Mouse (Mus musculus) forebrain, embryonic 16.5 days (tissue): Measurements from ENCODE around the gene Ctsc. TPM values are rescaled to one million over a fixed set of nuclear protein-coding genes. Genes with fewer than 3 reads are reported as not detected.
A peak's percentile ranks its signal among the peaks of the same experiment; 100 is the strongest.

Experiments
- ATAC-seq: fragments of 200-750 bp; cut with Nextera tagmentation; 2 replicates; pipeline ENCODE4 v1.8.0; 2017; ENCODE audit warnings: mild to moderate bottlenecking, moderate library complexity
- H3K27ac ChIP-seq: fragments of 300-500 bp; sonication (generic); 2 replicates; pipeline ENCODE4 v1.5.1; 2014; ENCODE audit warnings: low read length, control low read depth
- H3K27me3 ChIP-seq: fragments of 300-500 bp; sonication (generic); replicated peaks from 2 replicates; pipeline ENCODE4 v1.6.1; 2014; ENCODE audit warnings: low read length; ENCODE audit not compliant: control insufficient read depth, insufficient read depth
- H3K36me3 ChIP-seq: fragments of 300-500 bp; sonication (generic); 2 replicates; pipeline ENCODE4 v1.6.1; 2014; ENCODE audit not compliant: control insufficient read depth, insufficient read depth
- H3K4me1 ChIP-seq: fragments of 300-500 bp; sonication (generic); replicated peaks from 2 replicates; pipeline ENCODE4 v1.6.1; 2014; ENCODE audit warnings: low read length; ENCODE audit not compliant: control insufficient read depth, insufficient read depth
- H3K4me2 ChIP-seq: fragments of 300-500 bp; sonication (generic); 2 replicates; pipeline ENCODE4 v1.6.1; 2014; ENCODE audit warnings: mild to moderate bottlenecking, low read length, control low read depth
- H3K4me3 ChIP-seq: fragments of 300-500 bp; sonication (generic); replicated peaks from 2 replicates; pipeline ENCODE4 v1.5.1; 2014; ENCODE audit warnings: mild to moderate bottlenecking, low read length, control low read depth
- H3K9ac ChIP-seq: fragments of 300-500 bp; sonication (generic); replicated peaks from 2 replicates; pipeline ENCODE4 v1.6.1; 2014; ENCODE audit warnings: low read depth, low read length, control low read depth
- H3K9me3 ChIP-seq: fragments of 300-500 bp; sonication (generic); 2 replicates; pipeline ENCODE4 v1.6.1; 2016; ENCODE audit warnings: low read length; ENCODE audit not compliant: control insufficient read depth
- WGBS: fragments of 180-500 bp; shearing (Covaris S2); extraction: QIAGEN DNeasy Blood & Tissue Kit; methylation state at CpG from one replicate; pipeline ENCODE4 v1.1.7; 2014; 5-methylcytosine and 5-hydroxymethylcytosine counted together
- polyA plus RNA-seq: library from polyadenylated mRNA; unstranded; fragments of >200 nt; fragmentation: Nextera tagmentation; extraction: Ambion mirVana; gene quantifications from 2 replicates; pipeline ENCODE4 v1.2.1, GENCODE M21; 2015

Gene Ctsc
- polyA plus RNA-seq, 1 experiment from 2014 or later = 8.8 TPM

DNA sequence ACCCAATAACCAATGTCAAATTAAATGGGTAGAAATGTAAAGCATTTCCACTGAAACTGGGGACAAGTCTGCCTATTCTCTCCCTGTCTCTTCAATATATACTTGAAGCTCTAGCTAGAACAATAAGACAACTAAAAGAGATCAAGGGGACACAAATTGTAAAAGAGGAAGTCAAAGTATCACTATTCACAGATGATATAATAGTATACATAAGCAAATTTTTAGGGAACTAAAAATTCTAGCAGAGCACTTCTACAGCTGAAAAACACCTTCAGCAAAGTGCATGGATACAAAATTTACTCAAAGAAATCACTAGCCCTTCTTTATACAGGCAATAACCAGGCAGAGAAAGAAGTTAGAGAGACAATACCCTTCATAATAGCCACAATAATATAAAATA lies 23.0 kb upstream of the Ctsc start:
- Histone ChIP-seq H3K9me3 (no peaks in the 10 kb centered on the region), H3K36me3 (no peaks in the 10 kb centered on the region), H3K4me2 (no peak overlapping the region), H3K4me1 (no peaks in the 10 kb centered on the region), H3K27ac (no peak overlapping the region), H3K4me3 (no peak overlapping the region), H3K27me3 (no peaks in the 10 kb centered on the region), H3K9ac (no peak overlapping the region)
- ATAC-seq = no peak

DNA sequence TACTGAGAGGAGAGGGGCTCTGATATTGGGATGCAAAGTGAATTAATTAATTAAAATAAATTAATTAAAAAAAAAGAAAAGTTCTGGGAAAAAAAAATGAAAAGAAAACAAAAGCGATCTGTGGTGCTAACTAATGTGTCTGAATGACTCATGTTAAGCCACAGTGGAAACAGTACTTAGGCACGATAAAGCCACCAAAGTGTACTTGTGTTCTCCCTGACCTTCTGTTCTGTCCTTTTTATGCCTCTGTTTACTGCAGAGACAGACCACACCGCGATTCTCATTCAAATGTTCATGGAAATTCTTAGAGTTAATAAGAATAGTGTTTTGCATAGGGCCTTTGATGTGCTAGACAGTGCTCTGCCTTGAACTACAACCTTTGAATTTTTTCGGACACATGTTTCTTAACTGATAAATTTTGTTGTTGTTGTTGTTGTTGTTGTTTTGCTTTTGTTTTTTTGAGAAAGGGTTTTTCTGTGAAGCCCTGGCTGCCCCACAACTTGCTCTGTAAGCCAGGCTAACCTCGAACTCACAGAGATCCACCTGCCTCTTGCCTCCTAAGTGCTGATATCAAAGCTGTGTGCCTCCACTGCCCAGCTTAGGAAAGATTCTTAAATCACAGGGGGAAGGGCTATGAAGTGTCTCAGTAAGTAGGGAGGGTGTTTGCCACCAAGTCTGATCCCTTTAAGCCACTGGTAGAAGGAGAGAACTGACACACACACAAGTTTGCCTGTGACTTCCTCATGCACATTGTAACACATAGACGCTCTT lies 18.5 kb upstream of the Ctsc start:
- Histone ChIP-seq H3K27ac (no peak overlapping the region), H3K4me3 (no peak overlapping the region), H3K27me3 (no peaks in the 10 kb centered on the region), H3K4me2 (no peak overlapping the region), H3K4me1 (no peaks in the 10 kb centered on the region), H3K9me3 (no peaks in the 10 kb centered on the region), H3K36me3 (no peaks in the 10 kb centered on the region), H3K9ac (no peak overlapping the region)
- ATAC-seq = no peak
- 75% methylated on average over 7 of the region's 7 CpGs for WGBS

DNA sequence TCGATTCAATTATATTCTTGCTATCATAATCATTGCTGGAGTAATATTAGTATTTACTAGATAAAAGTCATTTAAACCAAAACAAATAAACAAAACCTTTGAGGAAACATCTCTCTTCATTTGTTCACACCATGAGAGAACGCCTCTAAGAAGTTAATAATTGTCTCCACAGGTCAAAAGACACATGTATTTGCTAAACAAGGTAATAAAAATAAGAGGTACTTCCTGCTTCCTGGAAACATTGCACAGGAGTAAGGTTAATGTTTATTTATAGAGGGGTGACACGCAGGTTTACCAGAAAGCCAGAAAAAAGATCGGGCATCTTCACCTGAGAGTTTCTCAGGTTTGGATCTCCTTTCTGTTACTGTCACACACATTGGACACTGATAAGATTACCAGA lies 16.1 kb upstream of the Ctsc start:
- no peak for ATAC-seq
- no peak overlapping the region for H3K9ac ChIP-seq
- H3K36me3 ChIP-seq = no peaks in the 10 kb centered on the region
- H3K4me1 ChIP-seq = no peaks in the 10 kb centered on the region
- no peaks in the 10 kb centered on the region for H3K27me3 ChIP-seq
- no peak overlapping the region for H3K27ac ChIP-seq
- no peak overlapping the region for H3K4me2 ChIP-seq
- no peak overlapping the region for H3K4me3 ChIP-seq
- no peaks in the 10 kb centered on the region for H3K9me3 ChIP-seq
- WGBS = 88% methylated on average over 4 of the region's 4 CpGs

DNA sequence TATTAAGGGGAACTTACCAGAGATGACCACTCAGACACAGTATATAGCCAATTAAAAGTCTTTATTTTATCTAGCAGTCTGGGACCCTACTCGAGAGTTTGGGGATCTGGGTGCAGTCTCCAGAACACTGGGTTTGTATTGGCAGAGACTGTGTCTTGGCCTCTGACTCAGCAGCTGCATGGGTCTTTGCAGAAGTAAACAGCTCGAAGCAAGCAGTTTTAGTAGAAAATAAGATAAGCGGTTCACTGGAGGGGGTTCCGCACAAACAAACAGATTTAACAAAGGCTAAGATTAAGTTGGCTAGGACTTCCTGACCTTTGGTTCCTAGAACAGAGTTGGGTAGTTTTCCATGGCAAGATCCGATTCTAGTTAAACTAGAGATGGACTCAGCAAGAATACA lies 13.0 kb upstream of the Ctsc start:
- no peak for ATAC-seq
- Histone ChIP-seq H3K27me3 (no peaks in the 10 kb centered on the region), H3K4me1 (no peaks in the 10 kb centered on the region), H3K4me3 (no peak overlapping the region), H3K9me3 (no peaks in the 10 kb centered on the region), H3K9ac (no peak overlapping the region), H3K36me3 (no peaks in the 10 kb centered on the region), H3K27ac (no peak overlapping the region), H3K4me2 (no peak overlapping the region)
- WGBS = 78% methylated on average over 5 of the region's 5 CpGs

DNA sequence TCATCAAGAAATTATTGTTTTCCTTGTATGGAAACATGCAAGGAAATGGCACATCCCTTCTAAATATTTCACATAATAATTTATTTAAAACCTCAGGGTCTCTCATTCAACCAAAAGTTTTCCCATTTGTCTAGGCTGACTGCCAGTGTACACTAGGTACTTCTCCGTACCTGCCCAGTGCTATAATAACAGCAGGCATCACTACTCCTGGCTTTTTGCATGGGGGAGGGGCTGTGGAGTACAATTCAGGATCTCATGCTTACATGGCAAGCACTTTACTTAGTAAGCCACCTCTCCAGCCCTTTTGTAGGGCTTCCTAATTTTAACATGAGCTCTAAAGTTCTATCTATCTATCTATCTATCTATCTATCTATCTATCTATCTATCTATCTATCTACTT lies 8.0 kb upstream of the Ctsc start:
- Histone ChIP-seq H3K9ac (no peak overlapping the region), H3K4me1 (no peaks in the 10 kb centered on the region), H3K36me3 (no peaks in the 10 kb centered on the region), H3K4me2 (no peak overlapping the region), H3K4me3 (no peak overlapping the region), H3K27ac (no peak overlapping the region), H3K27me3 (no peaks in the 10 kb centered on the region), H3K9me3 (no peaks in the 10 kb centered on the region)
- 79% methylated on average over 1 of the region's 1 CpGs for WGBS
- ATAC-seq = no peak

DNA sequence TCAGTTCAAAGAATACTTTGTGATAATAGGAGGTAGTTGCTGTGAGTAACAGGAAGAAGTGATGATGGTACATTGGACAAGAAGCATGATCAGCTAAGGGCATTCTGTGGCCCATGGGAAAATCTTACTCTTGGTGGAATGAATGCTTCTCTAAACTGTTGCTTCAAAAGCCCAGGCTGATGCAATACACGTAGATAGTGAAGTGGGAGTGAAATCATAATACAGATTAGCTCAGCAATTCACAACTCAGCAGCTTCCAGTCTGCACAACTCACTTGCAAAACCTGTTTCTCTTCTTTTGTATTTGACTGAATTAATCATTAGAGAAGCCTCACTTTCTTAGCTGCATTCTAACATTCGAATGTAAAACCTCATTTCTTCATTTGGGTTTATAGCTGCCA lies 6.4 kb upstream of the Ctsc start:
- H3K4me1 ChIP-seq = no peaks in the 10 kb centered on the region
- no peak overlapping the region for H3K27ac ChIP-seq
- no peak overlapping the region for H3K4me2 ChIP-seq
- 60% methylated on average over 2 of the region's 2 CpGs for WGBS
- no peaks in the 10 kb centered on the region for H3K9me3 ChIP-seq
- no peaks in the 10 kb centered on the region for H3K36me3 ChIP-seq
- H3K27me3 ChIP-seq = no peaks in the 10 kb centered on the region
- H3K9ac ChIP-seq = no peak overlapping the region
- no peak overlapping the region for H3K4me3 ChIP-seq
- ATAC-seq = no peak

DNA sequence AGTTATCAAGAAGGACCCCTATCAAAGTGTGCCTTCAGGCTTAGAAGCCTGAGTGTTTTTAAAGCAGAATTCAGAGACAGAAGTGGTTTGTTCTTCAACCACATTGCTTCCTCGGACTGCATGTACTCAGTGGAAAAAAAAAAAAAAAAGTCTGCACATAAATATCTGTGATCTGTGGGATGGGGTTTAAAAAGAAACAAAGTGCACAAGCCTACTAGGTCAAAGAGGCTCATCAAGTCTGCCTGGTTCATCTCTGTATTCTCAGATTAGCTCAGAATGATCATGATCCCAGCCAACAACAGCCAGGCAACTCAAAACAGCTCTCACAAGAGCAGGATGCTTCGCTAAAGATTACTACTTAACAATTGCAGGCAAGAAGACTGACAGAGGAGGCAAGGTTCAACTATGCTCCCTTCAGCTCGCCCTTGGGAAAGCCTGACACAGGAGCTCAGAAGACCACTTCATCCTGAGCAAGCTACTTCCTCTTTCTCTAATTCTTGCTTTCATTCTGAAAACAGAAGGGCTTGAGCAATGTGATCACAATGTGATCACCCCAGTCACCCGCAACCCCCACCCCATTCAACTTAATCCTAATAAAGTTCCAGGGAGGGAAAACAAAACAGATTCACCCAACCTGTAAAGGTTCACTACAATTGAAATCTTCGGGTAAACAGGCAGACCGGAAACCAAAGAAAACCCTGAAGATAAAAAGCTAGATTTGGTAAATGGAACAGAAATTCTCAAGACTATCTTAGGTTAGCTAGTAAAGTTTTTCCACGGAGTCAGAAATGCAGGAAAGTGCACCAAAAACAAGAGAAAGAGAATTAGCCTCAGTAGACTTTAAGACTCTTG lies 745 bp upstream of the Ctsc start:
- no peaks in the 10 kb centered on the region for H3K36me3 ChIP-seq
- H3K9ac ChIP-seq = no peak overlapping the region
- 37% methylated on average over 7 of the region's 7 CpGs for WGBS
- no peaks in the 10 kb centered on the region for H3K9me3 ChIP-seq
- H3K27me3 ChIP-seq = no peaks in the 10 kb centered on the region
- ATAC-seq = no peak
- H3K4me2 ChIP-seq = peak overlapping the region; percentile 95
- H3K27ac ChIP-seq = no peak overlapping the region
- H3K4me3 ChIP-seq = peak overlapping the region; percentile 50
- peaks cover 8% of the 10 kb centered on the region for H3K4me1 ChIP-seq

DNA sequence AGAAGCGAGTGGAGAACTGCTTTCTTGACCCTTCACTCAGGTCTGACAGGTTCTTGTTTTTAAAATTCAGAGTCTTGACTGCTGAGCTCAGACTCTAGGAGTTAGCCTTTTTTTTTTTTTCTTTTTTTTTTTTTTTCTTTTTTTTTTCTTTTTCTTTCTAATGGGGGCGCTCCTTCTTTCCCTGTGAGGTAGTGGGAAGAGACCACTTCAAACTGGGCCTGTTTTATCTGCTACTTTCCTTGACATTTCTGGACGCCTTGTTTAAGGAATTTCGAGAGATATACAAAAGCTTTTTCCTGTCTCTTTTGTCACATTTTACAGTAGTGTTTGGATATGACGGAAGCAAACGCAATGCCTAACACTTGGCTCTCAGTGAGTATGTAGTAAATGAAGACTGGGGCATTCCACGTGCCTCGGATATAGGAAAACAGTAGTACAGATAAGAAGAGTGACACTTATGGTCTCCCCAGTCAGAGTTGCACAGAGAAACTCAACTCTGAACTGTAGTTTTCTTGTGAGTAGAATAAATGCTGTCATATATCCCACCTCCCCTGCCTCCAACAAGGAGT lies 827 bp downstream of the Ctsc start:
- ATAC-seq = no peak
- Histone ChIP-seq H3K4me3 (no peak overlapping the region; the same call in 1 of the 2 replicates), H3K4me2 (peak overlapping the region; percentile 95), H3K9ac (no peak overlapping the region), H3K9me3 (no peaks in the 10 kb centered on the region), H3K36me3 (no peaks in the 10 kb centered on the region), H3K27ac (no peak overlapping the region), H3K4me1 (peaks cover 8% of the 10 kb centered on the region), H3K27me3 (no peaks in the 10 kb centered on the region)
- WGBS = 50% methylated on average over 8 of the region's 8 CpGs

DNA sequence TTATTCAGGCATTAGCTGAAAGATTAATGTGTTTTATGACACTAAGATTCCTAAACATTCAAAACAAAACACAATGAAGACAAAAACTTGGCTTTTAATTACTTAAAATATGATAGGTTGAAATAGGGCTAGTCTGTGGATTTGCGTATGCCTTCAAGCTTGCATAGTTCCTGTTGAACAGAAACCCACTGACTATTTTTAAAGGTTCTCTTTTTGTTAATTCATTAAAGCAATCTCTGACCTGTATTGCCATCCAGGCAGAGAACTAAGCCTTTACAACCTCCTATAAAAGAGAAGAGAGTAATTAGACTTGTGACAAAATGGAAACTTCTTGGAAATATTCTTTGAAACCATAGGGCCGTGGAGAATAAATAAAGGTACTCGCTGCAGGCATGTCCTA lies 7.4 kb downstream of the Ctsc start:
- ATAC-seq = no peak
- 61% methylated on average over 3 of the region's 3 CpGs for WGBS
- H3K4me3 ChIP-seq = no peak overlapping the region

More for the DNA sequence above, 7.4 kb downstream of the Ctsc start:
- no peak overlapping the region for H3K9ac ChIP-seq
- H3K27me3 ChIP-seq = no peaks in the 10 kb centered on the region
- no peaks in the 10 kb centered on the region for H3K4me1 ChIP-seq
- no peaks in the 10 kb centered on the region for H3K36me3 ChIP-seq
- H3K4me2 ChIP-seq = no peak overlapping the region
- no peaks in the 10 kb centered on the region for H3K9me3 ChIP-seq
- H3K27ac ChIP-seq = no peak overlapping the region
